Mouse (Mus musculus) bone marrow, adult 2 months (tissue): ENCODE measurements around the gene Oxnad1.

Experiments
- CTCF ChIP-seq: fragments of 200-500 bp; IDR thresholded peaks from 2 replicates; pipeline ENCODE4 v1.5.1; 2011; ENCODE audit warnings: low read length, control low read depth; ENCODE audit not compliant: control insufficient read depth, insufficient read depth
- POLR2A ChIP-seq: fragments of 200-500 bp; IDR thresholded peaks from 2 replicates; pipeline ENCODE4 v1.6.1; 2011; ENCODE audit warnings: low read depth, mild to moderate bottlenecking, control low read depth, low read length, borderline replicate concordance; ENCODE audit not compliant: control insufficient read depth

- no peak for TF ChIP-seq CTCF
- TF ChIP-seq POLR2A = no peak
These were observed at the start of gene Oxnad1 for GRCm38 (mm10) chr14:32084761-32085485.
